Mouse (Mus musculus) liver, postnatal 0 days (tissue): ENCODE data around the gene Pbxip1. TPM values are rescaled to one million over a fixed set of nuclear protein-coding genes. Genes with fewer than 3 reads are reported as not detected.
"Not testable (repeated sequence)": the region's sequence is repeated elsewhere in the genome, so short reads cannot be mapped to it uniquely, and the experiment has no call there.

Experiments
- ATAC-seq: fragments of 200-750 bp; cut with Nextera tagmentation; 2 replicates; pipeline ENCODE4 v1.8.0; 2017; ENCODE audit warnings: mild to moderate bottlenecking, moderate library complexity
- DNase-seq: peaks from one replicate; pipeline ENCODE4 v3.0.0-alpha.2; 2016
- H3K27ac ChIP-seq: fragments of 300-500 bp; sonication (generic); 2 replicates; pipeline ENCODE4 v1.5.1; 2014; ENCODE audit warnings: antibody characterized with exemption, moderate library complexity, mild to moderate bottlenecking, low read depth
- H3K27me3 ChIP-seq: fragments of 300-500 bp; sonication (generic); 2 replicates; pipeline ENCODE4 v1.6.1; 2014; ENCODE audit warnings: low read length, control low read depth, mixed read lengths; ENCODE audit not compliant: insufficient read depth
- H3K36me3 ChIP-seq: fragments of 300-500 bp; sonication (generic); replicated peaks from 2 replicates; pipeline ENCODE4 v1.6.1; 2014; ENCODE audit warnings: mild to moderate bottlenecking, control low read depth, low read length, moderate library complexity, mixed read lengths; ENCODE audit not compliant: insufficient read depth
- H3K4me1 ChIP-seq: fragments of 300-500 bp; sonication (generic); 2 replicates; pipeline ENCODE4 v1.6.1; 2014; ENCODE audit warnings: antibody characterized with exemption, mild to moderate bottlenecking, control low read depth; ENCODE audit not compliant: insufficient read depth
- H3K4me2 ChIP-seq: fragments of 300-500 bp; sonication (generic); 2 replicates; pipeline ENCODE4 v1.6.1; 2014; ENCODE audit warnings: low read depth, mild to moderate bottlenecking, low read length, moderate library complexity, mixed read lengths
- H3K4me3 ChIP-seq: fragments of 300-500 bp; sonication (generic); 2 replicates; pipeline ENCODE4 v1.5.1; 2014; ENCODE audit warnings: low read depth, low read length
- H3K9ac ChIP-seq: fragments of 300-500 bp; sonication (generic); replicated peaks from 2 replicates; pipeline ENCODE4 v1.6.1; 2014; ENCODE audit warnings: mild to moderate bottlenecking, moderate library complexity
- H3K9me3 ChIP-seq: fragments of 300-500 bp; sonication (generic); 2 replicates; pipeline ENCODE4 v1.6.1; 2016; ENCODE audit warnings: mild to moderate bottlenecking, control low read depth, low read length, mixed read lengths
- CTCF ChIP-seq: sonication (generic); IDR thresholded peaks from 2 replicates; pipeline ENCODE4 v1.5.1; 2016; ENCODE audit warnings: antibody characterized with exemption, low read depth
- EP300 ChIP-seq: IDR thresholded peaks from 2 replicates; pipeline ENCODE4 v1.6.1; 2016; ENCODE audit warnings: antibody characterized with exemption, low read depth, mild to moderate bottlenecking
- WGBS: fragments of 180-500 bp; shearing (Covaris S2); extraction: QIAGEN DNeasy Blood & Tissue Kit; methylation state at CpG from one replicate; pipeline ENCODE4 v1.1.7; 2014; ENCODE audit not compliant: insufficient replicate concordance; 5-methylcytosine and 5-hydroxymethylcytosine counted together
- polyA plus RNA-seq: library from polyadenylated mRNA; unstranded; fragments of >200 nt; fragmentation: Nextera tagmentation; extraction: Ambion mirVana; gene quantifications from 2 replicates; pipeline ENCODE4 v1.2.1, GENCODE M21; 2015

Gene Pbxip1
- polyA plus RNA-seq, 1 experiment from 2014 or later, result 9.4 TPM

DNA sequence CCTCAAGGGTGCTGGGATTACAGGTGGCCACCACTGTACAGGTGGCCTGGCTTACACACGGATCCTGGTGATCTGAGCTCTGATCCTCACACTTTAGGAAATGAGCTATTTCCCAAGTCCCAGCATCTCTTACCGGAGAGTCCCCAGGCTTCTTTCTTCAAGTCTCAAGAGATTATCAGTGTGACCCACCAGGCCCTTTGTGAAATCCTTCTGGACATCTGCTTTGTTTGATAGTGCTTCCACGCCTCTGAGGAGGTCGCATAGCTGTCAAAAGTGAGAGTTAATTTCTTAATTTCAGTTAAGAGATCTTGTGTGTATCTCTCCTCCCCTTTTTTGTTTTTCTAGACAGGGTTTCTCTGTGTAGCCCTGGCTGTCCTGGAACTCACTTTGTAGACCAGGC lies 10.6 kb upstream of the Pbxip1 start:
- TF ChIP-seq CTCF (no peak), EP300 (peak; percentile 83)
- Histone ChIP-seq H3K9me3 (no peaks in the 10 kb centered on the region), H3K4me3 (no peak overlapping the region), H3K27me3 (no peaks in the 10 kb centered on the region), H3K9ac (no peak overlapping the region), H3K36me3 (peaks cover 37% of the 10 kb centered on the region), H3K4me2 (peak overlapping the region; percentile 34), H3K4me1 (peaks cover 42% of the 10 kb centered on the region), H3K27ac (no peak overlapping the region)
- ATAC-seq (no peak), DNase-seq (no peak)
- 59% methylated on average over 4 of the region's 4 CpGs for WGBS

DNA sequence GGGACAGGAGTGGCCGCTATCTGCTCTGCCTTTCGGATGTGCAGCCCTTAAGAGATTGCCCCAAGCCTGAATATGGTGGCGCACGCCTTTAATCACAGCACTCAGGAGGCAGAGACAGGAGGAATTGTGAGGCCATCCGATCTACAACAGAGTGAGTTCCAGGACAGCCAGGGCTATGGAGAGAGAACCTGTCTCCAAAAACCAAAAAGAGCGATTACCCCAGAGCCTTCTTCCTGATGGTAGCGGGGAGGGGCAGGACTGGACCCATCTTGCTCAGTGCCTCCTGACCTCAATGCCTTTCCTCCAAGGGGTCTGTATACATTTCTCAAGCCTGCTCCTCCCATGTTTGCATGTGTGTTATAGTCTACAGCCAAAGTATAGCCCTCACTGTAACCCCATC lies 7.5 kb upstream of the Pbxip1 start:
- peaks cover 44% of the 10 kb centered on the region for H3K36me3 ChIP-seq
- H3K4me1 ChIP-seq, result peaks cover 24% of the 10 kb centered on the region

DNA sequence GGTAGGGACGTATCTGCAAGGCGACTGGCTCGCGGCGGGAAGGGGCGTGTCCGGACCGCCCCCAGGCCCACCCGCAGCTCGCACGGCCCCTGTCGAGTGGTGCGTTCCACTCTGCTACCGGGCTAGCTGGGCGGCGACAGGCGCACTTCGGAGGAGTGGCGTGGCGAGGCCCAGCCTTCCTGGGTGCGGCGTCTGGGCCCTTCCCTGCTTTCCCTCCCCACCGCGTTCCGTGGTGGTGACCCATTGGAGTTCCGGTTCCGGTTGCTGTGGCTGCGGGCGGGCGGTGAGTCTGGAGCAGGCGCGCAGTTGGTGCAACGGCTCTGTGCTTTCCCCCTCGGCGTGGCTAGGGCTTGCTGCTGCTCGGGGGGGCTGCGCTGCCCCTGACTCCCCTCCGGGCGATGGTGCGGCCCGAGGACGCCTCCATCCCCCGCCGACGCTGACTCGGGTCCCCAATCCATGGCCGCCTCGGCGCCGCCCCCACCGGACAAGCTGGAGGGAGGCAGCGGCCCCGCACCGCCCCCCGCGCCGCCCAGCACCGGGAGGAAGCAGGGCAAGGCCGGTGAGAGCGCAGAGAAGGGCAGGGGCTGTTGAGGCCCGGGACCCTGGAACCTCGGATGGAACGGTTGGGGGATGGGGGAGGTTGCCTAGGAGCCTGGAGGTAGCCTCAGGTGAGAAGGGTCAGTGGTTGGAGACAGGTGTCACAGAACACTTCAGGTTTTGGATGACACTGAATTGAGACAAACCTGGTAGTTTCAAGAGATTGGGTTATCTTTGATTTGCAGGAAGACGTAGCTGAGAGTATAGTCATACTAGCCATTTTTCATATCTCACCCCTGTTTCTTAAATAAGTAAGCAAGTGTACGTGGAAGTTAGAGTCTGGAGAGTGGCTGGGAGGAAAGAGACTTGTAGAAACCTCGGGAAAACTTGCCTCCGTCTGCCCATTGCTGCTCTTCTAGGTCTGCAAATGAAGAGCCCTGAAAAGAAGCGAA lies 6.0 kb upstream of the Pbxip1 start, which contains the start of gene Pygo2:
Gene Pygo2, plus strand, starts transcription at position 44 of the 989 bp plus-strand sequence.
- peaks cover 35% of the 10 kb centered on the region for H3K36me3 ChIP-seq
- no peaks in the 10 kb centered on the region for H3K27me3 ChIP-seq
- peaks cover 11% of the 10 kb centered on the region for H3K4me1 ChIP-seq
- peak; percentile 98 for ATAC-seq
- H3K27ac ChIP-seq, result peak within 1 kb of the TSS; percentile 83
- no peaks in the 10 kb centered on the region for H3K9me3 ChIP-seq
- H3K4me3 ChIP-seq, result peak within 1 kb of the TSS; percentile 94
- TF ChIP-seq CTCF, result no peak
- TF ChIP-seq EP300, result no peak
- DNase-seq, result peak; percentile 94
- WGBS, result 3% methylated on average over 63 of the region's 68 CpGs
- peak within 1 kb of the TSS; percentile 93 for H3K9ac ChIP-seq
- H3K4me2 ChIP-seq, result peak within 1 kb of the TSS; percentile 99

More for the DNA sequence above, 7.5 kb upstream of the Pbxip1 start:
- H3K9ac ChIP-seq, DNase-seq, H3K4me2 ChIP-seq, ATAC-seq, H3K4me3 ChIP-seq, H3K27ac ChIP-seq, H3K27me3 ChIP-seq, H3K9me3 ChIP-seq: not testable (repeated sequence)
- 91% methylated on average over 7 of the region's 7 CpGs for WGBS

DNA sequence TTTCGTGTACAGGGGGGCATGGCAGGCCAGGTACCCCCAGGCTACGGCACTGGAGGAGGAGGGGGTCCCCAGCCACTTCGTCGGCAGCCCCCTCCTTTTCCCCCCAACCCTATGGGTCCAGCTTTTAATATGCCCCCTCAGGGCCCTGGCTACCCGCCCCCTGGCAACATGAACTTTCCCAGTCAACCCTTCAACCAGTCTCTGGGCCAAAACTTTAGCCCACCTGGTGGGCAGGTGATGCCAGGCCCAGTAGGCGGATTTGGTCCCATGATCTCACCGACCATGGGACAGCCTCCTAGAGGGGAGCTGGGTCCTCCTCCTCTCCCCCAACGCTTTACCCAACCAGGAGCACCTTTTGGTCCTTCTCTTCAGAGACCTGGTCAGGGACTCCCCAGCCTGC lies 3.9 kb upstream of the Pbxip1 start:
- no peak for TF ChIP-seq EP300
- TF ChIP-seq CTCF, result no peak
- DNase-seq, result no peak
- Histone ChIP-seq H3K4me2 (no peak overlapping the region), H3K27me3 (no peaks in the 10 kb centered on the region), H3K4me1 (peaks cover 23% of the 10 kb centered on the region), H3K4me3 (no peak overlapping the region), H3K36me3 (peaks cover 18% of the 10 kb centered on the region), H3K27ac (no peak overlapping the region), H3K9ac (no peak overlapping the region), H3K9me3 (no peaks in the 10 kb centered on the region)
- 86% methylated on average over 8 of the region's 8 CpGs for WGBS
- no peak for ATAC-seq

DNA sequence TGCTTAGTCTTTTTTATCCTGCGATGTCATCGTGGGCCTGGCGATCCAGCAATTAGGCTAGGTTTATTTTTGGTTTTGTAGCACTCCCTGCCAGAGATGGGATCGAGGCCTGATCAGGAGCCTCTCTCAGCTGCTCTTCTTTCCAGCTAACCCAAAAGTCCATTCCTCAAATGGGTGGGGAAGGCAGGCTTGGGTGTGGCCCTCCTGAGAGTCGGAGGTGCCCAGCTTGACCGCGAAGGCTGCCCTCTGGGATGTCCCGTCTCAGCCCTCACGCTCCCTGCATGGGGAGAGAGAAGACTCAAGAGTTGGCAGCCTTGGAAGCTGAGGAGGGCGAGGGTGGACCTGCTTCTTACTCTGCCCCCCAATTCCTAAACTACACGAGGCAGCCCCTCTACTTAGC lies 2.0 kb upstream of the Pbxip1 start:
- no peak overlapping the region for H3K27ac ChIP-seq
- peaks cover 18% of the 10 kb centered on the region for H3K36me3 ChIP-seq
- H3K9me3 ChIP-seq, result no peaks in the 10 kb centered on the region
- TF ChIP-seq CTCF (no peak), EP300 (no peak)
- H3K9ac ChIP-seq, result no peak overlapping the region
- H3K27me3 ChIP-seq, result no peaks in the 10 kb centered on the region
- 84% methylated on average over 11 of the region's 11 CpGs for WGBS
- H3K4me2 ChIP-seq, result no peak overlapping the region
- DNase-seq, result no peak
- no peak overlapping the region for H3K4me3 ChIP-seq
- H3K4me1 ChIP-seq, result peaks cover 26% of the 10 kb centered on the region
- ATAC-seq, result no peak

DNA sequence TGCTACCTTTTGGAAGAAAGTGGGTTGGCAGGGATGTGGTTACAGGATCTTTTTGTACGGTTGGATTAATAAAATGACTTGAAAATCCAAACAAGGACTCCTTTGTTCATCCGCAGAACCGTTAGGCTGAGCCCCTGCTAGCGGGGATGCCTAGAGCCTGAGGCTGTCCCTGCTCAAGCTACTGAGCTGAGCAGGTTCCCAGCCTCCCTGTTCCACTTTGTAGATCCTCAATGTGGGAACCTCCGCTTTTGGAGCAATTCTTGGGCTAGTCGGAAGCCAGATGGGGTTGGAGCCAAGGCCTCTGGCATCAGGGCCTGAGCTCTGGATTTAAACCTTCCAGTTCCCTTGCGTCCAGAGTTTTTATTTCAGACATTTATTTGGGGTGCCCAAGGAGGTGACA lies 1.5 kb upstream of the Pbxip1 start:
- no peak overlapping the region for H3K4me2 ChIP-seq
- H3K4me1 ChIP-seq, result peaks cover 23% of the 10 kb centered on the region
- peaks cover 18% of the 10 kb centered on the region for H3K36me3 ChIP-seq
- H3K9me3 ChIP-seq, result no peaks in the 10 kb centered on the region
- H3K27me3 ChIP-seq, result no peaks in the 10 kb centered on the region
- no peak overlapping the region for H3K27ac ChIP-seq
- H3K4me3 ChIP-seq, result no peak overlapping the region
- ATAC-seq (no peak), DNase-seq (no peak)
- TF ChIP-seq EP300, result no peak
- TF ChIP-seq CTCF, result no peak
- no peak overlapping the region for H3K9ac ChIP-seq
- WGBS, result 84% methylated on average over 7 of the region's 7 CpGs
